Comparison of ENCODE assay signal across 7 mouse cellular contexts in the genomic region with DNA sequence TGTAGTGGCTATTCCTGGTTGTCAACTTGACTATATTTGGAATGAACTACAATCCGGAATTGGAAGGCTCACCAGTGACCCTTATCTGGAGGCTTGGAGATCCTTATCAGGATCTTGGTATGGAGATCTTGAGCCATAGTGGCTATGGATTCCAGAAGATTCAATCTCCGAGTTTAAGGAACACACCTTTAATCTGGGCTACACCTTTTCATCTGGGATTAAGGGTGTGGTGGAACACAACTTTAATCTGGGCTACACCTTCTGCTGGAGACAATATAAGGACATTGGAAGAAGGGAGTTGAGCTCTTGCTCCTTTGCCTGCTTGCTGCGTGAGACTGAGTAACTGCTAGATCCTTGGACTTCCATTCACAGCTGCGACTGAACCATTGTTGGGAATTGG. TPM values are rescaled to one million over a fixed set of nuclear protein-coding genes. Genes with fewer than 3 reads are reported as not detected.
DNase-seq lines count a peak whose midpoint lies in the region; ATAC-seq and TF ChIP-seq lines count a peak whose summit lies in the region.
"Not testable (repeated sequence)": the region's sequence is repeated elsewhere in the genome, so short reads cannot be mapped to it uniquely, and the experiment has no call there.

Gene Snrpc (plus strand): TSS at position 301 of the 400 bp plus-strand sequence.

- ATAC-seq in forebrain, embryonic 15.5 days (replicated peaks); heart, embryonic 13.5 days (ENCODE audit: extremely low read depth, insufficient number of reproducible peaks, low FRiP score, low TSS enrichment); intestine, embryonic 14.5 days (replicated peaks; ENCODE audit: low FRiP score, low TSS enrichment, low read depth); lung, embryonic 14.5 days (ENCODE audit: insufficient read depth); neural tube, embryonic 12.5 days (ENCODE audit: low FRiP score, low read depth): not testable (repeated sequence)

- H3K4me2 ChIP-seq in forebrain, embryonic 15.5 days (replicated peaks); intestine, embryonic 14.5 days (ENCODE audit: low read length); lung, embryonic 14.5 days; neural tube, embryonic 12.5 days (replicated peaks): not testable (repeated sequence)
- peak within 1 kb of the TSS; percentile 81; the same call in 1 of the 2 replicates for H3K4me2 ChIP-seq in heart, embryonic 13.5 days

- not testable (repeated sequence) for TF ChIP-seq CTCF in brain, embryonic 14.5 days (IDR thresholded peaks at IDR 0.05; ENCODE audit: borderline replicate concordance, extremely low read depth, insufficient read depth, insufficient read length); lung, embryonic 14.5 days (IDR thresholded peaks at IDR 0.05; ENCODE audit: low read depth)

- DNase-seq in brain, embryonic 14.5 days (ENCODE audit: low read depth); intestine, embryonic 14.5 days (ENCODE audit: low spot score); left cerebral cortex, postnatal 10 days (ENCODE audit: extremely low spot score in 1 of 2, low spot score in 2 of 2); lung, embryonic 14.5 days: not testable (repeated sequence)

- not testable (repeated sequence) for H3K4me3 ChIP-seq in forebrain, embryonic 15.5 days; heart, embryonic 13.5 days; neural tube, embryonic 12.5 days
- peak within 1 kb of the TSS; percentile 78; the same call in 1 of the 2 replicates for H3K4me3 ChIP-seq in intestine, embryonic 14.5 days (ENCODE audit: low read depth, low read length)
- H3K4me3 ChIP-seq in lung, embryonic 14.5 days (ENCODE audit: low read depth, low read length) = 0 out of 2 replicates have a peak within 1 kb of the TSS, but pooled peaks have one; percentile 77

- TF ChIP-seq POLR2A in brain, embryonic 14.5 days (IDR thresholded peaks at IDR 0.05; ENCODE audit: borderline replicate concordance, extremely low read depth, insufficient read depth, insufficient read length, poor library complexity, severe bottlenecking) = not testable (repeated sequence)

- H3K27me3 ChIP-seq in forebrain, embryonic 15.5 days; intestine, embryonic 14.5 days (replicated peaks; ENCODE audit: control insufficient read depth, insufficient read depth, low read length); lung, embryonic 14.5 days (ENCODE audit: insufficient read depth, low read length); neural tube, embryonic 12.5 days (replicated peaks): not testable (repeated sequence)
- peaks cover 26% of the 10 kb centered on the region for H3K27me3 ChIP-seq in heart, embryonic 13.5 days (replicated peaks)

- not testable (repeated sequence) for H3K27ac ChIP-seq in forebrain, embryonic 15.5 days (replicated peaks); heart, embryonic 13.5 days (replicated peaks); lung, embryonic 14.5 days (ENCODE audit: low read depth); neural tube, embryonic 12.5 days
- H3K27ac ChIP-seq in intestine, embryonic 14.5 days (ENCODE audit: low read depth) = peak within 1 kb of the TSS; percentile 34; the same call in 1 of the 2 replicates

- intact Hi-C loops in left cerebral cortex, postnatal 10 days (cut with DNase I) = not testable (repeated sequence)

- not testable (repeated sequence) for H3K9ac ChIP-seq in forebrain, embryonic 15.5 days (replicated peaks); heart, embryonic 13.5 days; intestine, embryonic 14.5 days (ENCODE audit: low read length); lung, embryonic 14.5 days; neural tube, embryonic 12.5 days

- H3K4me1 ChIP-seq in forebrain, embryonic 15.5 days = peaks cover 15% of the 10 kb centered on the region
- peaks cover 14% of the 10 kb centered on the region for H3K4me1 ChIP-seq in heart, embryonic 13.5 days
- H3K4me1 ChIP-seq in intestine, embryonic 14.5 days (replicated peaks; ENCODE audit: control insufficient read depth, insufficient read depth, low read length); lung, embryonic 14.5 days (ENCODE audit: insufficient read depth): not testable (repeated sequence)
- peaks cover 12% of the 10 kb centered on the region for H3K4me1 ChIP-seq in neural tube, embryonic 12.5 days

- H3K9me3 ChIP-seq in forebrain, embryonic 15.5 days; heart, embryonic 13.5 days; intestine, embryonic 14.5 days (ENCODE audit: control insufficient read depth, low read length); lung, embryonic 14.5 days (ENCODE audit: low read depth, low read length); neural tube, embryonic 12.5 days: not testable (repeated sequence)

- WGBS in forebrain, embryonic 15.5 days = 93% methylated on average over 4 of the region's 4 CpGs
- WGBS in heart, embryonic 13.5 days = 67% methylated on average over 4 of the region's 4 CpGs
- WGBS in intestine, embryonic 14.5 days = 73% methylated on average over 3 of the region's 4 CpGs
- 79% methylated on average over 3 of the region's 4 CpGs for WGBS in lung, embryonic 14.5 days
- 82% methylated on average over 4 of the region's 4 CpGs for WGBS in neural tube, embryonic 12.5 days

- not testable (repeated sequence) for H3K36me3 ChIP-seq in forebrain, embryonic 15.5 days; intestine, embryonic 14.5 days (ENCODE audit: control insufficient read depth, insufficient read depth, low read length); neural tube, embryonic 12.5 days
- peaks cover 11% of the 10 kb centered on the region for H3K36me3 ChIP-seq in heart, embryonic 13.5 days
- H3K36me3 ChIP-seq in lung, embryonic 14.5 days (ENCODE audit: insufficient read depth) = peaks cover 10% of the 10 kb centered on the region; the same call in 1 of the 2 replicates

RNA-seq across cellular contexts. Expression of gene Snrpc, which starts in this region (rescaled TPM):
- polyA plus RNA-seq in brain, embryonic 14.5 days (2012; rRNA removed) = 156 and 218 TPM in 2 replicates
- polyA plus RNA-seq in forebrain, embryonic 15.5 days (2015; fragmentation: Nextera tagmentation; extraction: Ambion mirVana) = 299 and 322 TPM in 2 replicates
- 219 and 230 TPM in 2 replicates for polyA plus RNA-seq in heart, embryonic 13.5 days (2015; fragmentation: Nextera tagmentation; extraction: Ambion mirVana)
- 302 and 314 TPM in 2 replicates for polyA plus RNA-seq in intestine, embryonic 14.5 days (2014; fragmentation: Nextera tagmentation; extraction: Ambion mirVana)
- total RNA-seq in left cerebral cortex, postnatal 10 days (2021) = 10 to 100 TPM; 72.1 to 76.6 TPM
- polyA plus RNA-seq in lung, embryonic 14.5 days (2014; fragmentation: Nextera tagmentation; extraction: Ambion mirVana) = 361 and 368 TPM in 2 replicates
- polyA plus RNA-seq in neural tube, embryonic 12.5 days (2016; fragmentation: Nextera tagmentation; extraction: Ambion mirVana) = 322 and 330 TPM in 2 replicates
